24 mouse cellular contexts compared by ENCODE assay signal in genomic region chr11:87240833-87241215, GRCm38 (mm10).
DNase-seq lines count a peak whose midpoint lies in the region; ATAC-seq lines count a peak whose summit lies in the region.
"Had no signal": no experiment of that assay in that cellular context is flagged by ENCODE, and none has a peak within 500 bp of the region (broad histone marks: within the 10 kb centered on the region; RNA-seq: fewer than 3 reads in every experiment).

No protein-coding gene starts in this region.

- H3K36me3 ChIP-seq in heart, embryonic 16.5 days (ENCODE audit: control insufficient read depth, insufficient read depth), result no peaks in the 10 kb centered on the region
- H3K36me3 ChIP-seq: intestine, embryonic 15.5 days; limb, embryonic 15.5 days had no signal

- H3K9me3 ChIP-seq in heart, embryonic 16.5 days (replicated peaks; ENCODE audit: control insufficient read depth, low read length), result no peaks in the 10 kb centered on the region
- H3K9me3 ChIP-seq: forebrain, embryonic 10.5 days; G1E; hindbrain, embryonic 15.5 days; intestine, embryonic 15.5 days; limb, embryonic 15.5 days; liver, embryonic 15.5 days; neural tube, embryonic 15.5 days; stomach, embryonic 15.5 days had no signal

- H3K27me3 ChIP-seq in heart, embryonic 16.5 days (ENCODE audit: control insufficient read depth, insufficient read depth, low read length), result no peaks in the 10 kb centered on the region
- H3K27me3 ChIP-seq: hindbrain, embryonic 15.5 days; intestine, embryonic 15.5 days; liver, embryonic 15.5 days; neural tube, embryonic 15.5 days; stomach, embryonic 15.5 days had no signal

- ATAC-seq in frontal cortex, adult (ENCODE audit: low TSS enrichment), result peak; percentile 28; the same call in 1 of the 2 replicates
- no peak for ATAC-seq in heart, embryonic 16.5 days (replicated peaks; ENCODE audit: extremely low read depth, insufficient read depth, low FRiP score)
- ATAC-seq: intestine, embryonic 15.5 days had no signal

- H3K4me3 ChIP-seq in heart, embryonic 16.5 days (ENCODE audit: low read length), result no peak overlapping the region
- H3K4me3 ChIP-seq: forebrain, embryonic 10.5 days; hindbrain, embryonic 15.5 days; intestine, embryonic 15.5 days; limb, embryonic 15.5 days; liver, embryonic 15.5 days; neural tube, embryonic 15.5 days; stomach, embryonic 15.5 days had no signal

- 61% methylated on average over 4 of the region's 4 CpGs for WGBS in heart, embryonic 16.5 days

- DNase-seq in frontal cortex, postnatal 14 days (ENCODE audit: low spot score in 2 of 2), result no peak
- DNase-seq in heart, postnatal 25 days (ENCODE audit: low spot score), result no peak
- peak; percentile 41 to 49 for DNase-seq in left cerebral cortex, postnatal 36 days (ENCODE audit: low spot score in 2 of 2)
- no peak for DNase-seq in left cerebral cortex, adult 18-20 months (ENCODE audit: low spot score in 2 of 2)
- peak; percentile 44 to 60 for DNase-seq in layer of hippocampus, adult 8-10 months (ENCODE audit: low spot score in 2 of 2)
- no peak for DNase-seq in adrenal gland, adult 2 months
- DNase-seq: adrenal gland, postnatal 25 days; cerebellum, adult 11-12 months; cerebellum, postnatal 36 days; gastrocnemius, postnatal 36 days; heart, postnatal 4 days; midbrain, embryonic 14.5 days; right cerebral cortex, postnatal 14 days; spleen, adult 18-20 months had no signal

- H3K9ac ChIP-seq in heart, embryonic 16.5 days (ENCODE audit: low read length), result no peak overlapping the region
- H3K9ac ChIP-seq: hindbrain, embryonic 15.5 days; intestine, embryonic 15.5 days; limb, embryonic 15.5 days; liver, embryonic 15.5 days; neural tube, embryonic 15.5 days; stomach, embryonic 15.5 days had no signal

- peaks cover 32% of the 10 kb centered on the region for H3K4me1 ChIP-seq in heart, embryonic 16.5 days (ENCODE audit: control insufficient read depth, insufficient read depth, low read length)
- H3K4me1 ChIP-seq: hindbrain, embryonic 15.5 days; intestine, embryonic 15.5 days; liver, embryonic 15.5 days; neural tube, embryonic 15.5 days; stomach, embryonic 15.5 days had no signal

- peak overlapping the region; percentile 61 for H3K27ac ChIP-seq in heart, embryonic 16.5 days (ENCODE audit: low read length)
- H3K27ac ChIP-seq: forebrain, embryonic 10.5 days; hindbrain, embryonic 15.5 days; intestine, embryonic 15.5 days; limb, embryonic 15.5 days; liver, embryonic 15.5 days; neural tube, embryonic 15.5 days; stomach, embryonic 15.5 days had no signal

- no peak overlapping the region for H3K4me2 ChIP-seq in heart, embryonic 16.5 days (ENCODE audit: low read depth, low read length)
- H3K4me2 ChIP-seq: hindbrain, embryonic 15.5 days; intestine, embryonic 15.5 days; limb, embryonic 15.5 days; liver, embryonic 15.5 days; neural tube, embryonic 15.5 days; stomach, embryonic 15.5 days had no signal

- intact Hi-C loops in heart, postnatal 25 days (cut with DNase I), result no loop called here
- intact Hi-C loops in left cerebral cortex, postnatal 36 days (cut with DNase I), result no loop called here

Comparison
In these comparisons a context has a peak if more than half of its experiments do, and no peak if none do; other contexts are left out.
1. DNase-seq: peak in left cerebral cortex, postnatal 36 days (2 of 2) and layer of hippocampus, adult 8-10 months (2 of 2); none in frontal cortex, postnatal 14 days (0 of 2), heart, postnatal 25 days (single experiment), left cerebral cortex, adult 18-20 months (0 of 2) and adrenal gland, adult 2 months (single experiment).